Mouse (Mus musculus): Measurements from ENCODE around the gene Pax5. TPM values are rescaled to one million over a fixed set of nuclear protein-coding genes. Genes with fewer than 3 reads are reported as not detected.

The Pax5 gene
- polyA plus RNA-seq, 1 experiment, result not detected

DNA sequence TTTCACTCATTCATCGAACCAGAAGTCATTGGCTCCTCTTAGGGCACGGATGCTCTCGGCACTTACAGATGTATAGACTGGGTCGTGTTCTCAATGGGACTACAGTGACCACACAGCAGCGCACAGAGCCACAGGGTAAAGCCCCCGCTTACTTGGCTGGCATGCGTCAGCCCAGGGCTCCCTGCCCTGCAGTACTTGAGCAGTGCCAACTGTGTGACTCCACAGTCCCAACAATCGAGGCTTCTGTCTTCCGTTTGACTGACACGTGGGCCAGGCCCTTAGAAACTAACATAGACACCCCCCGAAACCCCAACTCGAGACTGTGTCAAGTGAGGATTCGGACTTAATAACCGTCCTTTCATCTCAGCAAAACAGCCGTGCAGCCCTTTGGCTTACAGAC lies 15.9 kb downstream of the Pax5 start:
- TF ChIP-seq CTCF (IDR thresholded peaks at IDR 0.05; ENCODE audit: control insufficient read depth, insufficient read depth, insufficient read length), result no peak
- no peak for TF ChIP-seq MAX (IDR thresholded peaks at IDR 0.05)
- TF ChIP-seq CEBPB (IDR thresholded peaks at IDR 0.05; ENCODE audit: low read depth), result no peak
- TF ChIP-seq MYOD1 (IDR thresholded peaks at IDR 0.05; ENCODE audit: control insufficient read depth, insufficient read length, low read depth), result no peak
- no peak for TF ChIP-seq MYOG (IDR thresholded peaks at IDR 0.05; ENCODE audit: control insufficient read depth, extremely low read depth, insufficient read length)
- TF ChIP-seq USF1 (IDR thresholded peaks at IDR 0.05; ENCODE audit: low read depth), result no peak
- no peak for TF ChIP-seq FOSL1 (IDR thresholded peaks at IDR 0.05; ENCODE audit: insufficient read depth, low read length, poor library complexity, severe bottlenecking)
- no peak overlapping the region for H3K4me3 ChIP-seq (ENCODE audit: insufficient read depth, poor library complexity, severe bottlenecking)
- peaks cover 2% of the 10 kb centered on the region for H3K79me3 ChIP-seq (ENCODE audit: low read depth)
- H3ac ChIP-seq (ENCODE audit: control insufficient read depth, insufficient read length, low read depth), result no peak overlapping the region
- no peaks in the 10 kb centered on the region for H3K36me3 ChIP-seq (ENCODE audit: control insufficient read depth, insufficient read depth)
- H3K27me3 ChIP-seq (ENCODE audit: control insufficient read depth, insufficient read depth, insufficient read length), result peaks cover 41% of the 10 kb centered on the region
- H3K79me2 ChIP-seq (ENCODE audit: control insufficient read depth, insufficient read depth), result no peaks in the 10 kb centered on the region

DNA sequence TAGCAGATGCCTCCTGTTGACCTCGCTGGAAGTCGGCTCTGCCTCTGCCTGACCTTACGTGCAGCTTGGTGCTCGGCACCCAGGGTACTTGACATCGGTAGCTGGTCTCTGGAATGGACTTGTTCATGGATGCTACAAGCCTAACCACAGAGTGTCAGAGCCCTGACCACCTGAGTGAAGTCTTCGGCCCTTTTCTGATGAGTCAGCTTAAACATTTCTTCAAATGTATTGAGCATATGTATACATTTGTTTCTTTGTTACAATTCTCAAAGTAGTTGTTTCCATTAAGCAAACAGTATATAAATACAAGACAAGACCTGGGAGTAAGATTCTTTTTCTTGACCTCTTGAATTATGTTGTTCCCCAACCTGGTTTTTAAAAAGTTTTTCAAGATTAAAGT lies 24.7 kb downstream of the Pax5 start:
- Histone ChIP-seq H3K36me3 (ENCODE audit: control insufficient read depth, insufficient read depth) (no peaks in the 10 kb centered on the region), H3K4me3 (ENCODE audit: insufficient read depth, poor library complexity, severe bottlenecking) (no peak overlapping the region), H3K79me2 (ENCODE audit: control insufficient read depth, insufficient read depth) (no peaks in the 10 kb centered on the region), H3K27me3 (ENCODE audit: control insufficient read depth, insufficient read depth, insufficient read length) (peaks cover 20% of the 10 kb centered on the region), H3ac (ENCODE audit: control insufficient read depth, insufficient read length, low read depth) (no peak overlapping the region), H3K79me3 (ENCODE audit: low read depth) (no peaks in the 10 kb centered on the region)
- TF ChIP-seq CEBPB (IDR thresholded peaks at IDR 0.05; ENCODE audit: low read depth), result no peak
- TF ChIP-seq FOSL1 (IDR thresholded peaks at IDR 0.05; ENCODE audit: insufficient read depth, low read length, poor library complexity, severe bottlenecking), result no peak
- TF ChIP-seq MYOD1 (IDR thresholded peaks at IDR 0.05; ENCODE audit: control insufficient read depth, insufficient read length, low read depth), result no peak
- no peak for TF ChIP-seq MAX (IDR thresholded peaks at IDR 0.05)
- no peak for TF ChIP-seq USF1 (IDR thresholded peaks at IDR 0.05; ENCODE audit: low read depth)
- TF ChIP-seq MYOG (IDR thresholded peaks at IDR 0.05; ENCODE audit: control insufficient read depth, extremely low read depth, insufficient read length), result no peak
- no peak for TF ChIP-seq CTCF (IDR thresholded peaks at IDR 0.05; ENCODE audit: control insufficient read depth, insufficient read depth, insufficient read length)

DNA sequence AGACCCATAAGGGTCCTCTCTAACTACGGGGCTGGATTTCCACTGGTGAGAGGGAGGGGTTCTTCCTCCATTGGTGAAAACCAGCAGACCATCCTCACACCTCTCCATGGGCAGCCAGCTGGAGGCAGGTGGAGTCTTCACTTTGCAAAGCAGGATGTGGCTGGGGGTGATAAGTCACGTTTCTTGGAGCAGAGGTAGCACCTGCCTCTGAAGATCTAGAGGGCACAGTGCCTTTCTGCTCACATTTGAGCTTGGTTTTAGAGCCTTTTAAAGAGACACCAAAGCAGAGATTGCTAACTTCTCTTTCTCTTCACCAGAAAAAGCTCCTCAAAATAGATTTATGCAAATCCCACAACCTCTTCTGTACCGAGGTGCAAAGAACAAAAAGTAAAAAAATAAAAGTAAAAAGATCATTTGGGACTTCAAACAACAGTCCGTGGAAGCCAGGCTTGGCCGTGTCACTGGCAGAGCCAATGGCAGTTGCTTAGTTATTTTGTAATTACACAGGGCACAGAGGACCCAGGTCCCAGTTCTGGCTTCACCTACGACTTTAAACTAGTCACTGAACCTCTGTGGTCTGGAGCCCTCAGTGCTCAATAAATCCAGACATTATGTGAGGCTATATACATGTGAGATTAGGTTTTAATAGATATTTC lies 29.9 kb downstream of the Pax5 start:
- Histone ChIP-seq H3K79me3 (ENCODE audit: low read depth) (no peaks in the 10 kb centered on the region), H3K27me3 (ENCODE audit: control insufficient read depth, insufficient read depth, insufficient read length) (peaks cover 30% of the 10 kb centered on the region), H3K36me3 (ENCODE audit: control insufficient read depth, insufficient read depth) (no peaks in the 10 kb centered on the region), H3K79me2 (ENCODE audit: control insufficient read depth, insufficient read depth) (no peaks in the 10 kb centered on the region), H3ac (ENCODE audit: control insufficient read depth, insufficient read length, low read depth) (no peak overlapping the region), H3K4me3 (ENCODE audit: insufficient read depth, poor library complexity, severe bottlenecking) (no peak overlapping the region)
- no peak for TF ChIP-seq FOSL1 (IDR thresholded peaks at IDR 0.05; ENCODE audit: insufficient read depth, low read length, poor library complexity, severe bottlenecking)
- no peak for TF ChIP-seq USF1 (IDR thresholded peaks at IDR 0.05; ENCODE audit: low read depth)
- no peak for TF ChIP-seq CTCF (IDR thresholded peaks at IDR 0.05; ENCODE audit: control insufficient read depth, insufficient read depth, insufficient read length)
- TF ChIP-seq MYOD1 (IDR thresholded peaks at IDR 0.05; ENCODE audit: control insufficient read depth, insufficient read length, low read depth), result no peak
- no peak for TF ChIP-seq CEBPB (IDR thresholded peaks at IDR 0.05; ENCODE audit: low read depth)
- TF ChIP-seq MYOG (IDR thresholded peaks at IDR 0.05; ENCODE audit: control insufficient read depth, extremely low read depth, insufficient read length), result no peak
- no peak for TF ChIP-seq MAX (IDR thresholded peaks at IDR 0.05)

DNA sequence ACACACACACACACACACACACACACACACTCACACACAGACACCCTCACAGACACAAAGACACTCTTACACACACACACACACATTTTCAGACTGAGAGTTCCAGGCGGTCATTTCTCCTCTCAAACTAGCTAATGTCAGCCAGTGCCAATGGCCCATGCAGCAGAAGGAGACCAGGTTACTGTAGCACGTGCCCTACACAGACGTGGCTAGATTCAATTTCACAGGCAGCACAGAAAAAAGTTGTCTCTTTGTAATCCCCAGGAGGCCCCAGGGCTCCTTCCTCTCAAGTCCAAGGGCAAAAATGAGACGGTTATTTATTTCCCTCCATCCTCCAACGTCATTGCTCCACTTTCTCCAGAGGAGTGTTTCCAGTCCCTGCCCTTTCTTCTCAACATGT lies 31.6 kb downstream of the Pax5 start:
- H3K79me2 ChIP-seq (ENCODE audit: control insufficient read depth, insufficient read depth), result no peaks in the 10 kb centered on the region
- H3ac ChIP-seq (ENCODE audit: control insufficient read depth, insufficient read length, low read depth), result no peak overlapping the region
- no peak for TF ChIP-seq CTCF (IDR thresholded peaks at IDR 0.05; ENCODE audit: control insufficient read depth, insufficient read depth, insufficient read length)
- no peaks in the 10 kb centered on the region for H3K36me3 ChIP-seq (ENCODE audit: control insufficient read depth, insufficient read depth)
- H3K4me3 ChIP-seq (ENCODE audit: insufficient read depth, poor library complexity, severe bottlenecking), result no peak overlapping the region
- H3K27me3 ChIP-seq (ENCODE audit: control insufficient read depth, insufficient read depth, insufficient read length), result peaks cover 37% of the 10 kb centered on the region
- no peaks in the 10 kb centered on the region for H3K79me3 ChIP-seq (ENCODE audit: low read depth)

DNA sequence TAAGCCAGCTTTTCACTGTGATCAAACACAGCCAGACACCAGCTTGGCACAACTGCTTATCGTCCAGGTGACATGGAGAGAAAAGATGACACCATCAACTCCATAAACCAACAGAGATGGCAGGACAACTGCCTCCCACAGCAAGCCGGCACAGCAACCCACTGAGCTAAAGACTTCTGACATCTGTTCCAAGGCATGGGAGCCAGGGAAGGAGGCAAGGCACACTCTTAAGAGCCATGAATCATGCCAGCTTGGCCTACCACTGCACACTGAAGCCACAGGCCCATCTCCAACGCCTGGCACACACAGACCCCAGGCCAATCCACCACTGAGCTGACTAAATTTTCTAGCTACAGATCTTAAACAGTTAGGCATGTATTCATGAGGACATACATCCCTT lies 32.3 kb downstream of the Pax5 start:
- H3ac ChIP-seq (ENCODE audit: control insufficient read depth, insufficient read length, low read depth), result no peak overlapping the region
- TF ChIP-seq CTCF (IDR thresholded peaks at IDR 0.05; ENCODE audit: control insufficient read depth, insufficient read depth, insufficient read length), result no peak
- no peak for TF ChIP-seq FOSL1 (IDR thresholded peaks at IDR 0.05; ENCODE audit: insufficient read depth, low read length, poor library complexity, severe bottlenecking)
- H3K79me2 ChIP-seq (ENCODE audit: control insufficient read depth, insufficient read depth), result no peaks in the 10 kb centered on the region
- H3K27me3 ChIP-seq (ENCODE audit: control insufficient read depth, insufficient read depth, insufficient read length), result peaks cover 43% of the 10 kb centered on the region
- H3K79me3 ChIP-seq (ENCODE audit: low read depth), result no peaks in the 10 kb centered on the region
- H3K4me3 ChIP-seq (ENCODE audit: insufficient read depth, poor library complexity, severe bottlenecking), result no peak overlapping the region
- no peaks in the 10 kb centered on the region for H3K36me3 ChIP-seq (ENCODE audit: control insufficient read depth, insufficient read depth)

DNA sequence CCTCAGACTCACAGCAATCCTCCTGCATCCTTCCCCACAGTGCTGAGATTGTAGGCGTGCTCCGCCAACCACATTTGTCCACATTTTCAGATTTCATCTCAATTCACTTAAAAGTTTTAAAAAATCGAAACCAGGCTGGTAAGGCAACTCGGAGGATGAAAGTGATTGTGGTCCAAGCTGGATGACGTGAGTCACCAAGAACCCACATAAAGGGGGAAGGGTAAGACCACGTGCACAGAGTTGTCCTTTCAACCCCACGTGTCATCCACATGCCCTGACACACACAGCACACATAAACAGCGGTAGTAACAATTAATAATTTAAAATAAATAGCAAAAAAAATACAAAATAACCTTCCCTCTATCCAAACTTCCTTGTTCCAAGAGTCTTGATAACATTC lies 35.3 kb downstream of the Pax5 start:
- H3K79me2 ChIP-seq (ENCODE audit: control insufficient read depth, insufficient read depth), result no peaks in the 10 kb centered on the region
- no peak overlapping the region for H3ac ChIP-seq (ENCODE audit: control insufficient read depth, insufficient read length, low read depth)
- TF ChIP-seq CTCF (IDR thresholded peaks at IDR 0.05; ENCODE audit: control insufficient read depth, insufficient read depth, insufficient read length) (no peak), CEBPB (IDR thresholded peaks at IDR 0.05; ENCODE audit: low read depth) (no peak), FOSL1 (IDR thresholded peaks at IDR 0.05; ENCODE audit: insufficient read depth, low read length, poor library complexity, severe bottlenecking) (no peak), MYOD1 (IDR thresholded peaks at IDR 0.05; ENCODE audit: control insufficient read depth, insufficient read length, low read depth) (no peak), USF1 (IDR thresholded peaks at IDR 0.05; ENCODE audit: low read depth) (peak; percentile 26)
- H3K36me3 ChIP-seq (ENCODE audit: control insufficient read depth, insufficient read depth), result no peaks in the 10 kb centered on the region
- no peaks in the 10 kb centered on the region for H3K79me3 ChIP-seq (ENCODE audit: low read depth)
- no peak overlapping the region for H3K4me3 ChIP-seq (ENCODE audit: insufficient read depth, poor library complexity, severe bottlenecking)
- H3K27me3 ChIP-seq (ENCODE audit: control insufficient read depth, insufficient read depth, insufficient read length), result peaks cover 51% of the 10 kb centered on the region
